Mouse (Mus musculus): ENCODE data around the gene Cd79b. TPM values are rescaled to one million over a fixed set of nuclear protein-coding genes. Genes with fewer than 3 reads are reported as not detected.
A peak's percentile ranks its signal among the peaks of the same experiment; 100 is the strongest.

The Cd79b gene
- polyA plus RNA-seq, 1 experiment from 2014 or later = 2.7 TPM

GRCm38 (mm10) chr11:106313533-106313932 is 1.0 kb downstream of the Cd79b start:
- H3K27ac ChIP-seq (ENCODE audit: low read length) = peak overlapping the region; percentile 33; the same call in 1 of the 2 replicates
- no peak overlapping the region for H3K4me2 ChIP-seq (replicated peaks; ENCODE audit: low read depth, low read length)
- no peaks in the 10 kb centered on the region for H3K36me3 ChIP-seq (ENCODE audit: control insufficient read depth, insufficient read depth, low read length)
- H3K27me3 ChIP-seq (ENCODE audit: control insufficient read depth, insufficient read depth, low read length) = no peaks in the 10 kb centered on the region
- H3K4me3 ChIP-seq (ENCODE audit: low read depth, low read length) = no peak overlapping the region
- H3K9ac ChIP-seq (replicated peaks; ENCODE audit: low read depth, low read length) = no peak overlapping the region
- 0 out of 2 replicates have a peak, but pooled peaks have one; percentile 46 for ATAC-seq (ENCODE audit: insufficient number of reproducible peaks, insufficient read depth, low FRiP score, low read depth)
- 53% methylated on average over 5 of the region's 5 CpGs for WGBS
- no peaks in the 10 kb centered on the region for H3K9me3 ChIP-seq (ENCODE audit: control insufficient read depth, low read depth, low read length)
- H3K4me1 ChIP-seq (ENCODE audit: control insufficient read depth, insufficient read depth, low read length) = 0 out of 2 replicates have a peak, but pooled peaks cover 8% of the 10 kb centered on the region

GRCm38 (mm10) chr11:106310123-106310522 is 4.4 kb downstream of the Cd79b start:
- H3K27me3 ChIP-seq (ENCODE audit: control insufficient read depth, insufficient read depth, low read length) = no peaks in the 10 kb centered on the region
- 72% methylated on average over 5 of the region's 5 CpGs for WGBS
- no peak for ATAC-seq (ENCODE audit: insufficient number of reproducible peaks, insufficient read depth, low FRiP score, low read depth)

GRCm38 (mm10) chr11:106308162-106308561 is 6.4 kb downstream of the Cd79b start:
- no peaks in the 10 kb centered on the region for H3K4me1 ChIP-seq (ENCODE audit: control insufficient read depth, insufficient read depth, low read length)
- no peak overlapping the region for H3K27ac ChIP-seq (ENCODE audit: low read length)
- no peak for ATAC-seq (ENCODE audit: insufficient number of reproducible peaks, insufficient read depth, low FRiP score, low read depth)
- no peak overlapping the region for H3K4me3 ChIP-seq (ENCODE audit: low read depth, low read length)
- 81% methylated on average over 11 of the region's 11 CpGs for WGBS
- H3K9ac ChIP-seq (replicated peaks; ENCODE audit: low read depth, low read length) = no peak overlapping the region
- H3K36me3 ChIP-seq (ENCODE audit: control insufficient read depth, insufficient read depth, low read length) = no peaks in the 10 kb centered on the region
- H3K4me2 ChIP-seq (replicated peaks; ENCODE audit: low read depth, low read length) = no peak overlapping the region
- no peaks in the 10 kb centered on the region for H3K9me3 ChIP-seq (ENCODE audit: control insufficient read depth, low read depth, low read length)
- no peaks in the 10 kb centered on the region for H3K27me3 ChIP-seq (ENCODE audit: control insufficient read depth, insufficient read depth, low read length)

More at GRCm38 (mm10) chr11:106310123-106310522, 4.4 kb downstream of the Cd79b start:
- Histone ChIP-seq H3K9ac (replicated peaks; ENCODE audit: low read depth, low read length) (no peak overlapping the region), H3K27ac (ENCODE audit: low read length) (no peak overlapping the region), H3K4me2 (replicated peaks; ENCODE audit: low read depth, low read length) (no peak overlapping the region), H3K4me3 (ENCODE audit: low read depth, low read length) (no peak overlapping the region), H3K4me1 (ENCODE audit: control insufficient read depth, insufficient read depth, low read length) (0 out of 2 replicates have a peak, but pooled peaks cover 8% of the 10 kb centered on the region), H3K9me3 (ENCODE audit: control insufficient read depth, low read depth, low read length) (no peaks in the 10 kb centered on the region), H3K36me3 (ENCODE audit: control insufficient read depth, insufficient read depth, low read length) (no peaks in the 10 kb centered on the region)

- Histone ChIP-seq H3K4me1 (ENCODE audit: control insufficient read depth, insufficient read depth, low read length) (no peaks in the 10 kb centered on the region), H3K27me3 (ENCODE audit: control insufficient read depth, insufficient read depth, low read length) (no peaks in the 10 kb centered on the region), H3K4me3 (ENCODE audit: low read depth, low read length) (no peak overlapping the region), H3K9ac (replicated peaks; ENCODE audit: low read depth, low read length) (no peak overlapping the region), H3K27ac (ENCODE audit: low read length) (no peak overlapping the region), H3K9me3 (ENCODE audit: control insufficient read depth, low read depth, low read length) (no peaks in the 10 kb centered on the region), H3K4me2 (replicated peaks; ENCODE audit: low read depth, low read length) (no peak overlapping the region), H3K36me3 (ENCODE audit: control insufficient read depth, insufficient read depth, low read length) (no peaks in the 10 kb centered on the region)
- ATAC-seq (ENCODE audit: insufficient number of reproducible peaks, insufficient read depth, low FRiP score, low read depth) = no peak
- 62% methylated on average over 5 of the region's 5 CpGs for WGBS
Observed at GRCm38 (mm10) chr11:106307432-106307831, 7.1 kb downstream of the Cd79b start.

GRCm38 (mm10) chr11:106306758-106307157 is 7.8 kb downstream of the Cd79b start:
- no peak for ATAC-seq (ENCODE audit: insufficient number of reproducible peaks, insufficient read depth, low FRiP score, low read depth)
- Histone ChIP-seq H3K27me3 (ENCODE audit: control insufficient read depth, insufficient read depth, low read length) (no peaks in the 10 kb centered on the region), H3K4me3 (ENCODE audit: low read depth, low read length) (no peak overlapping the region)

GRCm38 (mm10) chr11:106306065-106306385 is 8.5 kb downstream of the Cd79b start:
- ATAC-seq (ENCODE audit: insufficient number of reproducible peaks, insufficient read depth, low FRiP score, low read depth) = no peak
- WGBS = 81% methylated on average over 3 of the region's 3 CpGs
- H3K27me3 ChIP-seq (ENCODE audit: control insufficient read depth, insufficient read depth, low read length) = no peaks in the 10 kb centered on the region
- H3K4me2 ChIP-seq (replicated peaks; ENCODE audit: low read depth, low read length) = no peak overlapping the region
- no peaks in the 10 kb centered on the region for H3K4me1 ChIP-seq (ENCODE audit: control insufficient read depth, insufficient read depth, low read length)
- no peak overlapping the region for H3K27ac ChIP-seq (ENCODE audit: low read length)
- no peaks in the 10 kb centered on the region for H3K36me3 ChIP-seq (ENCODE audit: control insufficient read depth, insufficient read depth, low read length)
- no peaks in the 10 kb centered on the region for H3K9me3 ChIP-seq (ENCODE audit: control insufficient read depth, low read depth, low read length)
- no peak overlapping the region for H3K9ac ChIP-seq (replicated peaks; ENCODE audit: low read depth, low read length)
- no peak overlapping the region for H3K4me3 ChIP-seq (ENCODE audit: low read depth, low read length)

More at GRCm38 (mm10) chr11:106306758-106307157, 7.8 kb downstream of the Cd79b start:
- Histone ChIP-seq H3K9me3 (ENCODE audit: control insufficient read depth, low read depth, low read length) (no peaks in the 10 kb centered on the region), H3K4me2 (replicated peaks; ENCODE audit: low read depth, low read length) (no peak overlapping the region), H3K36me3 (ENCODE audit: control insufficient read depth, insufficient read depth, low read length) (no peaks in the 10 kb centered on the region), H3K4me1 (ENCODE audit: control insufficient read depth, insufficient read depth, low read length) (no peaks in the 10 kb centered on the region), H3K27ac (ENCODE audit: low read length) (no peak overlapping the region), H3K9ac (replicated peaks; ENCODE audit: low read depth, low read length) (no peak overlapping the region)
- WGBS = 85% methylated on average over 9 of the region's 9 CpGs

- no peak overlapping the region for H3K4me3 ChIP-seq (ENCODE audit: low read depth, low read length)
- no peaks in the 10 kb centered on the region for H3K4me1 ChIP-seq (ENCODE audit: control insufficient read depth, insufficient read depth, low read length)
- ATAC-seq (ENCODE audit: insufficient number of reproducible peaks, insufficient read depth, low FRiP score, low read depth) = no peak
- no peaks in the 10 kb centered on the region for H3K36me3 ChIP-seq (ENCODE audit: control insufficient read depth, insufficient read depth, low read length)
- H3K9ac ChIP-seq (replicated peaks; ENCODE audit: low read depth, low read length) = no peak overlapping the region
- H3K4me2 ChIP-seq (replicated peaks; ENCODE audit: low read depth, low read length) = no peak overlapping the region
- no peak overlapping the region for H3K27ac ChIP-seq (ENCODE audit: low read length)
- H3K27me3 ChIP-seq (ENCODE audit: control insufficient read depth, insufficient read depth, low read length) = no peaks in the 10 kb centered on the region
- H3K9me3 ChIP-seq (ENCODE audit: control insufficient read depth, low read depth, low read length) = no peaks in the 10 kb centered on the region
- WGBS = 73% methylated on average over 10 of the region's 10 CpGs
Observed at GRCm38 (mm10) chr11:106305348-106306064, 9.1 kb downstream of the Cd79b start.

- H3K4me1 ChIP-seq (ENCODE audit: control insufficient read depth, insufficient read depth, low read length) = no peaks in the 10 kb centered on the region
- H3K36me3 ChIP-seq (ENCODE audit: control insufficient read depth, insufficient read depth, low read length) = no peaks in the 10 kb centered on the region
- no peaks in the 10 kb centered on the region for H3K9me3 ChIP-seq (ENCODE audit: control insufficient read depth, low read depth, low read length)
- H3K27ac ChIP-seq (ENCODE audit: low read length) = no peak overlapping the region
- H3K4me3 ChIP-seq (ENCODE audit: low read depth, low read length) = no peak overlapping the region
- no peaks in the 10 kb centered on the region for H3K27me3 ChIP-seq (ENCODE audit: control insufficient read depth, insufficient read depth, low read length)
- no peak; the same call in 1 of the 2 replicates for ATAC-seq (ENCODE audit: insufficient number of reproducible peaks, insufficient read depth, low FRiP score, low read depth)
- no peak overlapping the region for H3K4me2 ChIP-seq (replicated peaks; ENCODE audit: low read depth, low read length)
- no peak overlapping the region for H3K9ac ChIP-seq (replicated peaks; ENCODE audit: low read depth, low read length)
- WGBS = 8% methylated on average over 2 of the region's 2 CpGs
Observed at GRCm38 (mm10) chr11:106302634-106303033, 11.9 kb downstream of the Cd79b start.

GRCm38 (mm10) chr11:106301765-106302164 is 12.8 kb downstream of the Cd79b start, which contains the start of gene Gh:
Gene Gh (minus strand): TSS chr11:106301865.
- H3K27me3 ChIP-seq (ENCODE audit: control insufficient read depth, insufficient read depth, low read length) = no peaks in the 10 kb centered on the region
- no peak for ATAC-seq (ENCODE audit: insufficient number of reproducible peaks, insufficient read depth, low FRiP score, low read depth)
- H3K36me3 ChIP-seq (ENCODE audit: control insufficient read depth, insufficient read depth, low read length) = no peaks in the 10 kb centered on the region
- H3K9ac ChIP-seq (replicated peaks; ENCODE audit: low read depth, low read length) = no peak within 1 kb of the TSS
- no peaks in the 10 kb centered on the region for H3K4me1 ChIP-seq (ENCODE audit: control insufficient read depth, insufficient read depth, low read length)
- no peak within 1 kb of the TSS for H3K4me2 ChIP-seq (replicated peaks; ENCODE audit: low read depth, low read length)
- no peak within 1 kb of the TSS for H3K27ac ChIP-seq (ENCODE audit: low read length)
- WGBS = 79% methylated on average over 9 of the region's 9 CpGs
- H3K9me3 ChIP-seq (ENCODE audit: control insufficient read depth, low read depth, low read length) = no peaks in the 10 kb centered on the region
- no peak within 1 kb of the TSS for H3K4me3 ChIP-seq (ENCODE audit: low read depth, low read length)

All from stomach, embryonic 14.5 days (tissue).